Mouse (Mus musculus) intestine, embryonic 14.5 days (tissue): ENCODE results near the gene Gde1. TPM values are rescaled to one million over a fixed set of nuclear protein-coding genes. Genes with fewer than 3 reads are reported as not detected.

Experiments used
- ATAC-seq: fragments of 200-750 bp; cut with Nextera tagmentation; replicated peaks from 2 replicates; pipeline ENCODE4 v1.8.0; 2017; ENCODE audit warnings: low read depth, moderate number of reproducible peaks, moderate TSS enrichment, moderate library complexity; ENCODE audit not compliant: low FRiP score, low TSS enrichment
- DNase-seq: peaks from one replicate; pipeline ENCODE4 v3.0.0-alpha.2; 2018; ENCODE audit warnings: low spot score
- H3K27ac ChIP-seq: fragments of 300-500 bp; sonication (generic); 2 replicates; pipeline ENCODE4 v1.5.1; 2014; ENCODE audit warnings: low read depth, mild to moderate bottlenecking, control low read depth
- H3K27me3 ChIP-seq: fragments of 300-500 bp; sonication (generic); replicated peaks from 2 replicates; pipeline ENCODE4 v1.6.1; 2014; ENCODE audit warnings: low read length, control low read depth; ENCODE audit not compliant: control insufficient read depth, insufficient read depth
- H3K36me3 ChIP-seq: fragments of 300-500 bp; sonication (generic); 2 replicates; pipeline ENCODE4 v1.6.1; 2014; ENCODE audit warnings: low read length, control low read depth; ENCODE audit not compliant: control insufficient read depth, insufficient read depth
- H3K4me1 ChIP-seq: fragments of 300-500 bp; sonication (generic); replicated peaks from 2 replicates; pipeline ENCODE4 v1.6.1; 2014; ENCODE audit warnings: low read length, control low read depth, mixed read lengths; ENCODE audit not compliant: control insufficient read depth, insufficient read depth
- H3K4me2 ChIP-seq: fragments of 300-500 bp; sonication (generic); 2 replicates; pipeline ENCODE4 v1.6.1; 2014; ENCODE audit warnings: low read length
- H3K4me3 ChIP-seq: fragments of 300-500 bp; sonication (generic); 2 replicates; pipeline ENCODE4 v1.5.1; 2014; ENCODE audit warnings: low read depth, low read length, control low read depth, mixed read lengths
- H3K9ac ChIP-seq: fragments of 300-500 bp; sonication (generic); 2 replicates; pipeline ENCODE4 v1.6.1; 2014; ENCODE audit warnings: mild to moderate bottlenecking, low read length
- H3K9me3 ChIP-seq: fragments of 300-500 bp; sonication (generic); 2 replicates; pipeline ENCODE4 v1.6.1; 2016; ENCODE audit warnings: low read length, control low read depth; ENCODE audit not compliant: control insufficient read depth
- WGBS: fragments of 180-500 bp; shearing (Covaris S2); extraction: QIAGEN DNeasy Blood & Tissue Kit; methylation state at CpG from one replicate; pipeline ENCODE4 v1.1.7; 2014; 5-methylcytosine and 5-hydroxymethylcytosine counted together
- polyA plus RNA-seq: library from polyadenylated mRNA; unstranded; fragments of >200 nt; fragmentation: Nextera tagmentation; extraction: Ambion mirVana; gene quantifications from 2 replicates; pipeline ENCODE4 v1.2.1, GENCODE M21; 2014

Gene Gde1
- polyA plus RNA-seq, 1 experiment from 2014 or later: 125 TPM

DNA sequence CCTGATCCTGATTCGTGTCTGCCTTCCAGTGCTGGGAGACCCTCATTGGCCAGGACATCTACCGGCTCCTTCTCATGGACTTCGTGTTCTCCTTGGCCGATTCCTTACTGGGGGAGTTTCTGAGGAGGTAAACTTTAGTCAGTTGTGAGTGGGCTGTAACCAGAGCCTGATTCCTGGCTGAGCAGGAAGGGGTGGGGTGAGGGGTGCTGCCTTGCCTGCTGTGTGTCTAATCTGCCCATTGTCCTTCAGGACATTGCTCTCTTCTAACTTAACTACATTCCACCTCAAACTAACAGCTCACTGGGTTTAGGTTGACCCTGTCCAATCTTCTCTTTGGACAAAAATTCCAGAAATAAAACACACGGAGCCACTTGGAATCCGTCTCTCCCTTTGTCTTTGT is 48.8 kb downstream of the Gde1 start:
- Histone ChIP-seq H3K27me3 (no peaks in the 10 kb centered on the region), H3K9me3 (no peaks in the 10 kb centered on the region), H3K36me3 (no peaks in the 10 kb centered on the region), H3K4me1 (no peaks in the 10 kb centered on the region), H3K9ac (no peak overlapping the region), H3K27ac (no peak overlapping the region), H3K4me2 (no peak overlapping the region), H3K4me3 (no peak overlapping the region)
- no peak for ATAC-seq
- DNase-seq: no peak
- 47% methylated on average over 6 of the region's 6 CpGs for WGBS

DNA sequence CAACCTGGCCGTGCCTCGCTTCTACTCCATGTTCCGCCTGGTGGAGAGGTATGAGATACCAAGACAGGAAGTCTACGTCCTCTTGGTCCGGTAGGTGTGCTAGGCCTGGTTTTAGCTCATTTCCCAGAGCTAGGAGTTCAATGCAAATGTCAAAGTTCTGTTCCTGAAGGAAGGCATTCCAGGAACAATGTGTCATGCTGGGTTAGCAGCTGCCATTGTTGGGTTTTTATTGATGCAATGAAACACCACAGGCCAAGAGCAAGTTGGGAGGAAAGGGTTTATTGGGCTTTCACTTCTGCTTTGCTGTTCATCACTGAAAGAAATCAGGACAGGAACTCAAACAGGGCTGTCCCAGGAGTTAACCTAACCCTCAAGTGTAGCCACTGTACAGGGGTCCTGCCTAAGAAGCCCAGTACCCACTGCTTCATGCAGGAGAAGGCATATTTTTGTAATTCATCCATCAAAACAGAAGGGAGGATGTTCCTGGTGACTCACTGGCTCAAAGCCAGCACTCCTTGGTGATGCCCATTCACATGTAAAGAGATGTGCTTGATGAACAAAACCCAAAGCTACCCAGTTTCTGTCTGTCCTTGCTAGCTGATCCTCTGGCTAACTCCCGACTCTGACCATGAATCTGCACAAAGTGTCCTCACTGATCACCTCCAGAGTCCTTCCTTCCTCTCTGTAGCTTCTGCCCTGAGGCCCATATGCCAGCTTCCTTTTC is 52.8 kb downstream of the Gde1 start:
- no peaks in the 10 kb centered on the region for H3K36me3 ChIP-seq
- no peak overlapping the region for H3K4me2 ChIP-seq
- H3K4me1 ChIP-seq: no peaks in the 10 kb centered on the region
- H3K27me3 ChIP-seq: no peaks in the 10 kb centered on the region
- no peak overlapping the region for H3K4me3 ChIP-seq
- H3K9ac ChIP-seq: no peak overlapping the region
- no peak overlapping the region for H3K27ac ChIP-seq
- 89% methylated on average over 6 of the region's 6 CpGs for WGBS
- no peaks in the 10 kb centered on the region for H3K9me3 ChIP-seq
- DNase-seq: no peak
- no peak for ATAC-seq

DNA sequence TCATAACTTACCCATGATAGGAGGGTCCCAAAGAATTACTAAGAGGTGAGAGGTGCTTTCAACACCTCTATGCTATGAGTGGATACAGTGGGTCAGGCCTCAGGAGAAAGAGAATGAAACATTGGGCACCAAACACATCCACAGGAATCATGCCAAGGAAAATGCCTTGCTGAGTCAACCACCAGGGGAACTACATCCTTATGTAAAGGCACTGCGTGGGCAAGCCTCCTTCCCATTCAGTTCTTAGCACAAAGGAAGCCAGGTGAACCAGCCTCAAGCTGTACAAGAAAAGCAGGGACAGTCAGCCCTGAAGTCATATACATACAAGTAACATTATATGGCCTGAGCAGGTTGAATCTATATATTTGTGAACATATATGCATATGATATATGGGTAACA is 54.7 kb downstream of the Gde1 start:
- no peaks in the 10 kb centered on the region for H3K27me3 ChIP-seq
- H3K4me1 ChIP-seq: no peaks in the 10 kb centered on the region
- H3K27ac ChIP-seq: no peak overlapping the region
- 90% methylated on average over 1 of the region's 1 CpGs for WGBS
- H3K36me3 ChIP-seq: no peaks in the 10 kb centered on the region
- no peak overlapping the region for H3K4me2 ChIP-seq
- ATAC-seq (no peak), DNase-seq (no peak)
- H3K9ac ChIP-seq: no peak overlapping the region
- H3K9me3 ChIP-seq: no peaks in the 10 kb centered on the region
- H3K4me3 ChIP-seq: no peak overlapping the region

DNA sequence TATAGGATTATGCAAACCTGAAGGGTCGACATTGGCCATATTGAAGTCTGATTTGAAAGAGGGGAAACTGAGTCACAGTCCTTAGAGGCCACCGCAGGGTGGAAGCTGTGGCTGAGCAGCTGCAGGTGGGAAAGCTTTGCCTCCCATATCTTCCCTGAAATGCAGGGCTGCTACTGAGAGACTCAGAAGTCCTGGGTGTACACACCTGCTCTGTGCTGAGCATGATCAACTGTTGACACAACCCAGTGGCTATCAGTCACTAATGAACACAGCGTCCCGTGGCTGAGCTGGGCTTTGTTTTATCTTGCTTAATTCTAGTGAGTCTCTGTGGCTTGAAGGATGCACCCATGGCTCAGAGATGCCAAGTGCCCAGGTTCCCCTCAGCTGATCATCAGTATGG is 55.5 kb downstream of the Gde1 start:
- Histone ChIP-seq H3K27ac (no peak overlapping the region), H3K9ac (no peak overlapping the region), H3K4me1 (no peaks in the 10 kb centered on the region), H3K4me3 (no peak overlapping the region), H3K27me3 (no peaks in the 10 kb centered on the region), H3K4me2 (no peak overlapping the region), H3K9me3 (no peaks in the 10 kb centered on the region), H3K36me3 (no peaks in the 10 kb centered on the region)
- ATAC-seq: no peak
- no peak for DNase-seq
- 75% methylated on average over 4 of the region's 4 CpGs for WGBS

DNA sequence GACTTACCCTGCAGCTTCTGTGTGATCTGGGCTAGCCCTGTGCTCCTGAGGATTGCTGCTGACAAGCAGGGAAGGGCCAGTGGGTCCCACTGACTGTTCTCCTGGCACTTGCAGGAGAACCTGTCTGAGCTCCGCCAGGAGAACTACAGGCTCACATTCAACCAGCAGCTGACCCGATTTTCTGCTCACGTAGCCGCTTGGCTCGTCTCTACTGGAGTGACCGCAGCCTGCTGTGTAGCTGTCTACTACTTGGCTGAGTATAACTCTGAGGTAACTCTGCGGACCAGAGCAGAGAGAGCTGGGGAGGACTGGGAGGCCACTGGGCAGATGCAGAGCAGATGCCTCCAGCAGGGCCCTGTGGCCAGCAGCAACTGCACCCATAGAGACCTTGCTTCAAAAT is 56.2 kb downstream of the Gde1 start:
- DNase-seq: no peak
- WGBS: 84% methylated on average over 7 of the region's 7 CpGs
- Histone ChIP-seq H3K27ac (no peak overlapping the region), H3K4me2 (no peak overlapping the region), H3K27me3 (no peaks in the 10 kb centered on the region), H3K4me3 (no peak overlapping the region), H3K9ac (no peak overlapping the region), H3K36me3 (no peaks in the 10 kb centered on the region), H3K4me1 (no peaks in the 10 kb centered on the region), H3K9me3 (no peaks in the 10 kb centered on the region)
- ATAC-seq: no peak

DNA sequence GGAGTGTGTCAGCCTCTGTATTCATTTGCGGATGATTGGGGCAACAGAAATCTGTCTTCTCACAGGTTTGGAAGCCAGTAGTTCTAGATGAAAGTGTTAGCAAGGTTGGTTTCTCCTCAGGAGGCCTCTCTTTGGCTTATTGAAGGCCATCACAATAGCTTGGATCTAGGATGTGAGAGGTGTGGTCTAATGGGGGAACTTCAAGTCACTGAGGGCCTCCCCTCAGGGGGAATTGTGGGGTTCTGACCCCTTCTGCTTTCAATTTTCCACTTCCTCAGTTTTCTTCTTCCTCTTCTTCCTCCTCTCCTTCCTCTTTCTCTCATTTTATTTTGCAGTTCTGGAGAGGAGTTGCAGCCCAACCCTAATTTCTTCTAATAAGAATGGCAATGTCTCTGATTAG is 59.3 kb downstream of the Gde1 start:
- DNase-seq: no peak
- no peaks in the 10 kb centered on the region for H3K27me3 ChIP-seq
- H3K9ac ChIP-seq: no peak overlapping the region
- no peak for ATAC-seq
- no peak overlapping the region for H3K4me2 ChIP-seq
- H3K27ac ChIP-seq: no peak overlapping the region
- WGBS: 85% methylated on average over 1 of the region's 1 CpGs
- no peaks in the 10 kb centered on the region for H3K4me1 ChIP-seq
- H3K36me3 ChIP-seq: no peaks in the 10 kb centered on the region
- H3K9me3 ChIP-seq: no peaks in the 10 kb centered on the region
- no peak overlapping the region for H3K4me3 ChIP-seq

Other genes with a start within 250 kb of the Gde1 start
- gene Itpripl2, start 213.8 kb downstream of the Gde1 start, polyA plus RNA-seq: 2.6 and 2.8 TPM in 2 replicates
- gene Coq7, start 172.4 kb downstream of the Gde1 start, polyA plus RNA-seq: 139 and 142 TPM in 2 replicates
- 3.7 and 4.0 TPM in 2 replicates for gene Tmc7, start 121.0 kb downstream of the Gde1 start, polyA plus RNA-seq
- 4.1 and 5.3 TPM in 2 replicates for gene Tmc5, start 108.5 kb downstream of the Gde1 start, polyA plus RNA-seq
- 8.3 and 9.0 TPM in 2 replicates for gene Ccp110, start 6.8 kb upstream of the Gde1 start, polyA plus RNA-seq
- 67.7 and 79.0 TPM in 2 replicates for gene Vps35l, start 34.4 kb upstream of the Gde1 start, polyA plus RNA-seq
- 2.2 and 2.8 TPM in 2 replicates for gene Iqck, start 150.0 kb upstream of the Gde1 start, polyA plus RNA-seq
- 112 and 115 TPM in 2 replicates for gene Knop1, start 150.5 kb upstream of the Gde1 start, polyA plus RNA-seq